Mouse (Mus musculus): Measurements from ENCODE around the gene Fam193a.

GRCm38 (mm10) chr5:34501588-34501987 is 131.9 kb downstream of the Fam193a start:
- TF ChIP-seq CTCF (IDR thresholded peaks at IDR 0.05; ENCODE audit: borderline replicate concordance, insufficient read depth, low read length) (no peak), POLR2A (IDR thresholded peaks at IDR 0.05; ENCODE audit: low read depth, low read length) (no peak)

All from embryonic fibroblast, embryonic 13.5 days (primary cell).